Mouse (Mus musculus): ENCODE results near the gene Kif13a. TPM values are rescaled to one million over a fixed set of nuclear protein-coding genes. Genes with fewer than 3 reads are reported as not detected.

Gene Kif13a
- polyA plus RNA-seq, 1 experiment: 0.01 TPM

DNA sequence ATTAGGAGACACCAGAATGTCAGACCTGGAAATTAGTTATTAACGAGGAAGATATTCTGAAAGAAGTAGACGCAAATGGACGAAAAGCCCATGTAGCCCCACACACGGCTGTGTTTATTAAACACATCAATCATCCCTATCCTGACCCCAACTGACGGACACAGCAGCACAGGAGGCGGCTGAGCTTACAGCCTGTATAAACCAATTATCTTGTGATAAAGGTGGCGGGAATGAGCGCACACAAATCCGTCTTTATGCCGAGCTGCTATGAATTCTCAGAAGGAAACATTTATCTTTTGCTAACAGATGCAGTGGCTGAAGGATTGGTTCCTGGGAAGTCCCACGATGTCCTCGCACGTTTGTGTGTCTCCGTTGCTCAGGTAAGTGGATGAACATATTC is 48.9 kb downstream of the Kif13a start:
- no peaks in the 10 kb centered on the region for H3K27me3 ChIP-seq (ENCODE audit: control insufficient read depth)
- H3K4me3 ChIP-seq (replicated peaks): no peak overlapping the region
- no peaks in the 10 kb centered on the region for H3K36me3 ChIP-seq (ENCODE audit: control insufficient read depth)
- no peaks in the 10 kb centered on the region for H3K9me3 ChIP-seq (ENCODE audit: control insufficient read depth, low read length)
- peaks cover 2% of the 10 kb centered on the region for H3K4me1 ChIP-seq (ENCODE audit: control insufficient read depth)
- no peak for TF ChIP-seq GATA1 (IDR thresholded peaks at IDR 0.05; ENCODE audit: low read length)
- TF ChIP-seq TAL1 (IDR thresholded peaks at IDR 0.05; ENCODE audit: low read length): no peak

DNA sequence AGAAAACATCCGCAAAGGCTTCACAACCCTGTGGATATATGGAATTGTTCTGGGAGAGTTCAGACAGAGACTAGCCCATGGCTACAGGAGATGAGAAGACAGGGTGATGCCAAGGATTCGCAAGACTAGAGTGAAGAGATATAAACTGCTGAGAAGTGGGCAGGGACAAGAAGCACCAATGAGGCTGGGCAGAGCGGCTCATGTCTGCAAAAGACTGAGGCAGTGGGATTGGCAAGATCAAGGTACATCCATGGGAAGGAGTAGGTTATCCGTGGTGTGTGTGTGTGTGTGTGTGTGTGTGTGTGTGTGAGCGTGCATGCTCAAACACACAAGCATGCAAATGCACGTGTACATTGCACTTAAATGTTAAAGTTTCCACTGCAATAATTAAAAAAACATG is 49.4 kb downstream of the Kif13a start:
- Histone ChIP-seq H3K36me3 (ENCODE audit: control insufficient read depth) (no peaks in the 10 kb centered on the region), H3K4me3 (replicated peaks) (no peak overlapping the region), H3K4me1 (ENCODE audit: control insufficient read depth) (peaks cover 2% of the 10 kb centered on the region), H3K27me3 (ENCODE audit: control insufficient read depth) (no peaks in the 10 kb centered on the region), H3K9me3 (ENCODE audit: control insufficient read depth, low read length) (no peaks in the 10 kb centered on the region)
- TF ChIP-seq TAL1 (IDR thresholded peaks at IDR 0.05; ENCODE audit: low read length) (no peak), GATA1 (IDR thresholded peaks at IDR 0.05; ENCODE audit: low read length) (no peak)

DNA sequence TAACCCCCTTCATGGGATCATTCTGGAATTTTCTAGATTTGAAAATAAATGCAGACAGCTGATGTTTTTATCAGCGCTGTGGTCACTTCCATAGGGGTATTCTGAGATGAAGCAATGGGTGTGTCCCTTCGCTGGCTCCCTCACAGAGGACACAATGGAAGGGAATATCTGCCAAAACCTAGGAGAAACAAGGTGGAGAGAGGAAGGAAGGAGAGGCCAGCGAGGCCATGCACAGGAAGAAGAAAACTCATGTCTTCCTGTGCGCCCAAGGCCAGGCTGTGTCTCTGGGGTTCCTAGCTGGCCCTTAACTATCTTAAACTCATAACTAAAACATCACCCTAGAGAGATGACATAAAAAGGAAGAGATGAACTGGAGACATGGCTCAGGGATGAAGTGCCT is 52.6 kb downstream of the Kif13a start:
- TF ChIP-seq TAL1 (IDR thresholded peaks at IDR 0.05; ENCODE audit: low read length) (no peak), GATA1 (IDR thresholded peaks at IDR 0.05; ENCODE audit: low read length) (no peak)
- no peaks in the 10 kb centered on the region for H3K9me3 ChIP-seq (ENCODE audit: control insufficient read depth, low read length)
- no peaks in the 10 kb centered on the region; the same call in 1 of the 2 replicates for H3K4me1 ChIP-seq (ENCODE audit: control insufficient read depth)
- no peaks in the 10 kb centered on the region for H3K27me3 ChIP-seq (ENCODE audit: control insufficient read depth)
- no peaks in the 10 kb centered on the region for H3K36me3 ChIP-seq (ENCODE audit: control insufficient read depth)
- H3K4me3 ChIP-seq (replicated peaks): no peak overlapping the region

DNA sequence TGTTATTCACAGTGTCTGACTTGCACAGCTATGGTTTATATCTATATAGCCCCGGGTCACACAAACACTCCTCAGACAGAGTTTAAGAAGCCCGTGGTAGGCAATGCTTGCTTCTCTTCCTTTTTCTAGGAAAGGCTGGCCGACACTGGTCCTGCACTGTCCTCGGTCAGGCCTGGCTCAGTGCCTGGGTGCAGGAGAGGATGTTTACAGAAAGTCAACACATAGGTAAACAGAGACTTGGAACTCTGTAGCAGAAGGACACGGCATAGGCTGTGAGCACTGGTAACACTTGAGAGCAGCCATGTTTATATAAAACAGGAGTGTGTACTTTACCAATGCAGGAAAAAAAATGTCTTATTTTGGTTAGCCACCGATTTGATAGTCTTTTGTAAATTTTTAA is 54.3 kb downstream of the Kif13a start:
- TF ChIP-seq TAL1 (IDR thresholded peaks at IDR 0.05; ENCODE audit: low read length) (no peak), GATA1 (IDR thresholded peaks at IDR 0.05; ENCODE audit: low read length) (no peak)
- no peak overlapping the region for H3K4me3 ChIP-seq (replicated peaks)
- no peaks in the 10 kb centered on the region for H3K9me3 ChIP-seq (ENCODE audit: control insufficient read depth, low read length)
- H3K27me3 ChIP-seq (ENCODE audit: control insufficient read depth): no peaks in the 10 kb centered on the region
- H3K4me1 ChIP-seq (ENCODE audit: control insufficient read depth): no peaks in the 10 kb centered on the region; the same call in 1 of the 2 replicates
- no peaks in the 10 kb centered on the region for H3K36me3 ChIP-seq (ENCODE audit: control insufficient read depth)

DNA sequence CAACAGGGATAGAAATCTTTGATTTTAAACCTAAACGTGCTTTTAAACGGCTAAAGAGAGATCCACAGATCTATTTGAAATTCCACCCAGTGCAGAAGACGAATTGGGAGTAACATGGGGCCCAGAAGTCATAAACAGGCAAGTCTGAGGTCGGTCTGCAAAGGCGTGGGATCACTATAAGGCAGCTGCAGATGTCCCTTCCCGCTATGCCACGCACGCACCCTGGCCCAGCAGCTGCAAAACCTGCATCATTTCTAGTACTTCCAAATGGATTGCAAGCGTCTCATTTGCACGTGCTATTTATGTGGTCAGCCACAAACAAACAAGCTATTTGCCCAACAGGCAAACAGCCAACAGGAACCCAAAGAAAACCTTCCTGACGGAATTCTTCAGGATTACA is 56.9 kb downstream of the Kif13a start:
- Histone ChIP-seq H3K4me3 (replicated peaks) (no peak overlapping the region), H3K9me3 (ENCODE audit: control insufficient read depth, low read length) (no peaks in the 10 kb centered on the region), H3K4me1 (ENCODE audit: control insufficient read depth) (no peaks in the 10 kb centered on the region; the same call in 1 of the 2 replicates), H3K36me3 (ENCODE audit: control insufficient read depth) (no peaks in the 10 kb centered on the region), H3K27me3 (ENCODE audit: control insufficient read depth) (no peaks in the 10 kb centered on the region)
- no peak for TF ChIP-seq TAL1 (IDR thresholded peaks at IDR 0.05; ENCODE audit: low read length)
- no peak for TF ChIP-seq GATA1 (IDR thresholded peaks at IDR 0.05; ENCODE audit: low read length)

DNA sequence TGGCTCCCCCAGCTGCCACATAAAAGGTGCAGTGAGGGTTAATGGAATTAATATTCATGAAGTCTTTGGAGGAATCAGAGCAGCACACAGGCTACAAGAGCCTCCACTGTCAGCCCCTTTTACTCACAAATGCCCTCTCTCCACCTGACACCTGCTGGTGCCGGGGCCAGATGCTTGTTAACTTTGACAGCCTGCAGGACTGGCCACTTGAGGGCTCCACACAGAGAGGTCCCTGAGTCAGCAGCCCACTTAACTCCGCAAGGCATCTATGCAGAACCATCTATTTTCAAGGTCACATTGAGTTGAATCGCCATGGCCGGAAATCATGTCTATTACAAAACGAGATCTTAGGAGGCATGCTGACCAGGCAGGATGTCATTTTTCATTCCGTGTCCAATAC is 57.5 kb downstream of the Kif13a start:
- Histone ChIP-seq H3K9me3 (ENCODE audit: control insufficient read depth, low read length) (no peaks in the 10 kb centered on the region), H3K4me3 (replicated peaks) (no peak overlapping the region), H3K4me1 (ENCODE audit: control insufficient read depth) (no peaks in the 10 kb centered on the region; the same call in 1 of the 2 replicates), H3K27me3 (ENCODE audit: control insufficient read depth) (no peaks in the 10 kb centered on the region), H3K36me3 (ENCODE audit: control insufficient read depth) (no peaks in the 10 kb centered on the region)
- TF ChIP-seq TAL1 (IDR thresholded peaks at IDR 0.05; ENCODE audit: low read length) (no peak), GATA1 (IDR thresholded peaks at IDR 0.05; ENCODE audit: low read length) (no peak)

DNA sequence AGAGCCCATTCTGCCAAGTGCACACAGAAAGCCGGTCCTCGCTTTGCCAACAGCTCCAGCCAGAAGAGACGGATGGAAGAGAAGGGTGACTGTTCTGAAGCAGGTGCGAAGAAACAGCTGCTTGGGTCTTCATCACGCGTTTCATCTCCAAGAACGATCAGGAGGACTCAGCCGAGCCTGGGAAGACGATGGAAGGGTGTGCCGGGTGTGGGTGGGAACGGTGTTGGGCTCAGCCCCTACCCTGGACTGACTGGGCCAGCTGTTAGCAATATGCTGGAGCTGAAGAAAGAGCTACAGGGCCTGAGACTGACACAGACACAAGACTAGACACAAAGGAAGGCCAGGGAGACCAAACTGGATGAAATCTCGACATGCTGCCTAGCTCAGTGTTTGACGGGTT is 60.2 kb downstream of the Kif13a start:
- Histone ChIP-seq H3K4me1 (ENCODE audit: control insufficient read depth) (no peaks in the 10 kb centered on the region), H3K9me3 (ENCODE audit: control insufficient read depth, low read length) (no peaks in the 10 kb centered on the region), H3K36me3 (ENCODE audit: control insufficient read depth) (no peaks in the 10 kb centered on the region), H3K27me3 (ENCODE audit: control insufficient read depth) (no peaks in the 10 kb centered on the region), H3K4me3 (replicated peaks) (no peak overlapping the region)
- TF ChIP-seq TAL1 (IDR thresholded peaks at IDR 0.05; ENCODE audit: low read length): no peak
- no peak for TF ChIP-seq GATA1 (IDR thresholded peaks at IDR 0.05; ENCODE audit: low read length)

DNA sequence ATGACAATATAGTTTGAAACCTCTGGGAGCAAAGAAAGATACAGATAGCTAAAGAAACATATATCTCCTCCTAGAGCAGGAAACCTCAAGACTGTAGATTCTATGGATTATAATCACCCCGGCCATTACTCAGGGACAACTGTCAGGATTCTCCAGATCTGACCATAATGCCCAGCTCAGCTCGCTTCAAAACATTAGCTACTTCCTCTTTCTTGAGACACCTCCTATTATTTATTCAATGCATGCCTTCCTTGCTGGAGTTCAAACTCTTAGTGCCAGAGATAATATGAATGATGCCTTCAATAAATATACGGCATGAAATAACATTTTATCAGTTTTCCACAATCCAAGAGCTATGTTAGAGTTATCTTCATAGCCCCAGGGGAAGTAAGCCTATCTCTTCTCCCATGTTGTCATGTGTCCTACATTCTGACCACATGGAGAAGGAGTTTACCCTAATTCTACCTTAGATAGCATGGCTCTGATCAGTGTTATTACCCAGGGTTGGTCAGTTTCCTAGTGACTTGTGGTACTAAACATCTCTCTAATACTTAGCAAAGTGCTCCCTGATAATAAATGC is 66.4 kb downstream of the Kif13a start:
- Histone ChIP-seq H3K4me3 (replicated peaks) (no peak overlapping the region), H3K9me3 (ENCODE audit: control insufficient read depth, low read length) (no peaks in the 10 kb centered on the region), H3K4me1 (ENCODE audit: control insufficient read depth) (peaks cover 10% of the 10 kb centered on the region), H3K27me3 (ENCODE audit: control insufficient read depth) (no peaks in the 10 kb centered on the region), H3K36me3 (ENCODE audit: control insufficient read depth) (no peaks in the 10 kb centered on the region)
- TF ChIP-seq TAL1 (IDR thresholded peaks at IDR 0.05; ENCODE audit: low read length) (no peak), GATA1 (IDR thresholded peaks at IDR 0.05; ENCODE audit: low read length) (no peak)

DNA sequence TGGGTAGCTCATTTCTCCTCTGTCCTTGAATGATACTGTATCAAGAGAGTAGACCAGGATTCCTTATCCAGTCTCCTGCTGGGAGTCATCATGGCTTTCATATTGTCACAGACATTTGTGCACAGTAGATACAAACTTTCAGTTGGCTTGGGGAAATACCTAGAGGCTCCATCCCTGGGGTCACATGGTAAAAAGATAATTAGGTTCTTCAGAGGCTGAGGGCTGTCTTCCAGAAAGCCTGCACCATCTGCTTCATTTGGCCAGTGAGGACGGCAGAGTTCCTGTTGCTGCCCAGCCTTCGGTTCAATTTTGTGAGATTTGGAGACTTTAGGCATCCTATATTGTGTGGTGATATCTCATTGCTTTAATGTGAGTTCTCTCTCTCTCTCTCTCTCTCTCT is 69.8 kb downstream of the Kif13a start:
- Histone ChIP-seq H3K36me3 (ENCODE audit: control insufficient read depth) (no peaks in the 10 kb centered on the region), H3K4me3 (replicated peaks) (no peak overlapping the region), H3K9me3 (ENCODE audit: control insufficient read depth, low read length) (no peaks in the 10 kb centered on the region), H3K4me1 (ENCODE audit: control insufficient read depth) (peaks cover 10% of the 10 kb centered on the region), H3K27me3 (ENCODE audit: control insufficient read depth) (no peaks in the 10 kb centered on the region)
- no peak for TF ChIP-seq GATA1 (IDR thresholded peaks at IDR 0.05; ENCODE audit: low read length)
- TF ChIP-seq TAL1 (IDR thresholded peaks at IDR 0.05; ENCODE audit: low read length): no peak

DNA sequence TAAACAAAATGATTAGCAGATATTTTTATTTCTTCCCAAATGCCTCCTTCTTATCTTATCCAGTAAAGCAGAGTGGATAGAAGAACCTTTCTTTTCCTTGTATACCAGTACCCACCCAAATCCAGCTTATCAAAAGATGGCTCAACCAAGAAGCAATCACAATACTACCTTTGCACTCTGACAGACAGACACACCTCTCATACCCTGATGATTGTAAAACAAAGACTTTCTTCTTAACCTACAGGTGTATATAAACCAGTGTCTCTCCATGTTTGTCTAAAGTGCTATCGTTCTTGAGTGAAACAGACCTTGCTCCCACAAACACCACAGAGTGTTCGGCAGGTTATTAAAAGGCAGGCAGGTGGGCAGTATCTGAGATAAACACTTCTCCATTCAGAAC is 70.5 kb downstream of the Kif13a start:
- TF ChIP-seq TAL1 (IDR thresholded peaks at IDR 0.05; ENCODE audit: low read length) (no peak), GATA1 (IDR thresholded peaks at IDR 0.05; ENCODE audit: low read length) (no peak)
- no peaks in the 10 kb centered on the region for H3K27me3 ChIP-seq (ENCODE audit: control insufficient read depth)
- peaks cover 10% of the 10 kb centered on the region for H3K4me1 ChIP-seq (ENCODE audit: control insufficient read depth)
- no peak overlapping the region for H3K4me3 ChIP-seq (replicated peaks)
- no peaks in the 10 kb centered on the region for H3K9me3 ChIP-seq (ENCODE audit: control insufficient read depth, low read length)
- H3K36me3 ChIP-seq (ENCODE audit: control insufficient read depth): no peaks in the 10 kb centered on the region
